Mouse (Mus musculus): Measurements from ENCODE around the gene Gm3488.
"Not testable (repeated sequence)": the region's sequence is repeated elsewhere in the genome, so short reads cannot be mapped to it uniquely, and the experiment has no call there.

GRCm38 (mm10) chr14:5455367-5455766 is 46.1 kb upstream of the Gm3488 start, which contains the start of gene Gm3194:
- TF ChIP-seq HCFC1 (IDR thresholded peaks at IDR 0.05; ENCODE audit: borderline replicate concordance, insufficient read depth, low read length); ZC3H11A (IDR thresholded peaks at IDR 0.05; ENCODE audit: borderline replicate concordance, low read depth, low read length); MAFK (IDR thresholded peaks at IDR 0.05; ENCODE audit: insufficient read depth, low read depth, low read length): not testable (repeated sequence)
